Mouse (Mus musculus) MEL (cell line): ENCODE results near the gene Cenps. TPM values are rescaled to one million over a fixed set of nuclear protein-coding genes. Genes with fewer than 3 reads are reported as not detected.

ENCODE experiments used
- DNase-seq: peaks from one replicate; pipeline ENCODE4 v3.0.0; 2011; ENCODE audit warnings: low read depth, low spot score
- H3K27ac ChIP-seq: 2 replicates; pipeline ENCODE4 v1.5.1; 2012; ENCODE audit warnings: low read depth, mild to moderate bottlenecking, control low read depth, low read length, moderate library complexity; ENCODE audit not compliant: control insufficient read depth
- H3K27me3 ChIP-seq, 2 experiments: fragments of 150-350 bp in 1 of 2; sonication (generic) in 1 of 2; 2 replicates each; pipeline ENCODE4 v1.6.1; 2012; ENCODE audit warnings: low read length in 2 of 2, mild to moderate bottlenecking in 2 of 2, improper control_type of control experiment in 1 of 2, moderate library complexity in 1 of 2; ENCODE audit not compliant: insufficient read depth in 2 of 2, control insufficient read depth in 1 of 2
- H3K36me3 ChIP-seq, 2 experiments: 2 replicates each; pipeline ENCODE4 v1.6.1; 2012 to 2014; ENCODE audit warnings: low read length in 2 of 2, improper control_type of control experiment in 1 of 2, inconsistent platforms in 1 of 2, mild to moderate bottlenecking in 1 of 2; ENCODE audit not compliant: insufficient read depth in 2 of 2, control insufficient read depth in 1 of 2
- H3K4me1 ChIP-seq, 2 experiments: fragments of 150-350 bp in 1 of 2; sonication (generic) in 1 of 2; 2 replicates each; pipeline ENCODE4 v1.6.1; 2012; ENCODE audit warnings: low read length in 2 of 2, improper control_type of control experiment in 1 of 2, mild to moderate bottlenecking in 1 of 2; ENCODE audit not compliant: insufficient read depth in 2 of 2, control insufficient read depth in 1 of 2
- H3K4me3 ChIP-seq, 2 experiments: fragments of 150-350 bp in 1 of 2; sonication (generic) in 1 of 2; 2 replicates each; pipeline ENCODE4 v1.5.1; 2012; ENCODE audit warnings: low read depth in 2 of 2, low read length in 2 of 2, mild to moderate bottlenecking in 2 of 2, moderate library complexity in 2 of 2, control low read depth in 1 of 2, improper control_type of control experiment in 1 of 2; ENCODE audit not compliant: control insufficient read depth in 1 of 2, insufficient read depth in 1 of 2
- H3K79me2 ChIP-seq: 2 replicates; pipeline ENCODE4 v1.6.1; 2012; ENCODE audit warnings: mild to moderate bottlenecking, low read length, moderate library complexity; ENCODE audit not compliant: control insufficient read depth, poor library complexity, insufficient read depth
- H3K9ac ChIP-seq: 2 replicates; pipeline ENCODE4 v1.6.1; 2012; ENCODE audit warnings: low read depth, mild to moderate bottlenecking, control low read depth, low read length, moderate library complexity; ENCODE audit not compliant: control insufficient read depth, poor library complexity, severe bottlenecking
- H3K9me3 ChIP-seq: fragments of 150-350 bp; sonication (generic); replicated peaks from 2 replicates; pipeline ENCODE4 v1.6.1; 2012; ENCODE audit warnings: mild to moderate bottlenecking, low read length, improper control_type of control experiment, moderate library complexity; ENCODE audit not compliant: insufficient read depth
- BHLHE40 ChIP-seq: IDR thresholded peaks from 2 replicates; pipeline ENCODE4 v1.6.1; 2012; ENCODE audit warnings: low read depth, mild to moderate bottlenecking, inconsistent platforms, low read length, improper control_type of control experiment, borderline replicate concordance
- CHD1 ChIP-seq: IDR thresholded peaks from 2 replicates; pipeline ENCODE4 v1.6.1; 2012; ENCODE audit warnings: low read depth, mild to moderate bottlenecking, inconsistent platforms, low read length, improper control_type of control experiment
- CHD2 ChIP-seq: IDR thresholded peaks from 2 replicates; pipeline ENCODE4 v1.6.1; 2011; ENCODE audit warnings: low read length, improper control_type of control experiment
- E2F4 ChIP-seq: IDR thresholded peaks from 2 replicates; pipeline ENCODE4 v1.6.1; 2011; ENCODE audit warnings: low read depth, low read length, improper control_type of control experiment, borderline replicate concordance
- ELF1 ChIP-seq: IDR thresholded peaks from 2 replicates; pipeline ENCODE4 v1.6.1; 2014; ENCODE audit warnings: low read depth, mild to moderate bottlenecking, inconsistent platforms, low read length, improper control_type of control experiment, moderate library complexity
- EP300 ChIP-seq, 2 experiments: IDR thresholded peaks; 2 replicates each; pipeline ENCODE4 v1.6.1; 2011; ENCODE audit warnings: improper control_type of control experiment in 2 of 2, low read length in 2 of 2, low read depth in 1 of 2, mild to moderate bottlenecking in 1 of 2
- ETS1 ChIP-seq: IDR thresholded peaks from 2 replicates; pipeline ENCODE4 v1.6.1; 2012; ENCODE audit warnings: low read depth, mild to moderate bottlenecking, inconsistent platforms, low read length, improper control_type of control experiment, moderate library complexity
- GABPA ChIP-seq: IDR thresholded peaks from 2 replicates; pipeline ENCODE4 v1.6.1; 2012; ENCODE audit warnings: low read depth, mild to moderate bottlenecking, inconsistent platforms, low read length, improper control_type of control experiment, moderate library complexity
- GATA1 ChIP-seq: IDR thresholded peaks from 2 replicates; pipeline ENCODE4 v1.6.1; 2011; ENCODE audit warnings: low read depth, low read length, improper control_type of control experiment
- HCFC1 ChIP-seq: IDR thresholded peaks from 2 replicates; pipeline ENCODE4 v1.6.1; 2012; ENCODE audit warnings: low read depth, mild to moderate bottlenecking, inconsistent platforms, low read length, improper control_type of control experiment, moderate library complexity
- MAX ChIP-seq: IDR thresholded peaks from 2 replicates; pipeline ENCODE4 v1.6.1; 2011; ENCODE audit warnings: low read length, improper control_type of control experiment
- MEF2A ChIP-seq: IDR thresholded peaks from 2 replicates; pipeline ENCODE4 v1.6.1; 2014; ENCODE audit warnings: low read depth, mild to moderate bottlenecking, inconsistent platforms, low read length, improper control_type of control experiment; ENCODE audit not compliant: poor library complexity, insufficient replicate concordance, severe bottlenecking; ENCODE audit errors: extremely low read depth
- MYB ChIP-seq: IDR thresholded peaks from 2 replicates; pipeline ENCODE4 v1.6.1; 2011; ENCODE audit warnings: mild to moderate bottlenecking, low read depth, low read length, improper control_type of control experiment
- NELFE ChIP-seq: IDR thresholded peaks from 2 replicates; pipeline ENCODE4 v1.6.1; 2011; ENCODE audit warnings: low read depth, low read length, improper control_type of control experiment
- NRF1 ChIP-seq: IDR thresholded peaks from 2 replicates; pipeline ENCODE4 v1.6.1; 2014; ENCODE audit warnings: low read depth, mild to moderate bottlenecking, inconsistent platforms, low read length, improper control_type of control experiment, moderate library complexity; ENCODE audit not compliant: poor library complexity, insufficient read depth, severe bottlenecking
- POLR2A ChIP-seq, 2 experiments: IDR thresholded peaks; 2 replicates each; pipeline ENCODE4 v1.6.1; 2011 to 2012; ENCODE audit warnings: low read length in 2 of 2, mild to moderate bottlenecking in 2 of 2, control low read depth in 1 of 2, improper control_type of control experiment in 1 of 2, low read depth in 1 of 2, moderate library complexity in 1 of 2; ENCODE audit not compliant: control insufficient read depth in 1 of 2, insufficient read depth in 1 of 2, poor library complexity in 1 of 2
- POLR2AphosphoS2 ChIP-seq: IDR thresholded peaks from 2 replicates; pipeline ENCODE4 v1.6.1; 2011; ENCODE audit warnings: low read length, improper control_type of control experiment
- POLR2AphosphoS5 ChIP-seq: IDR thresholded peaks from 2 replicates; pipeline ENCODE4 v1.6.1; 2012; ENCODE audit warnings: low read depth, borderline replicate concordance, mild to moderate bottlenecking, inconsistent platforms, low read length, moderate library complexity, mixed read lengths
- RAD21 ChIP-seq: IDR thresholded peaks from 2 replicates; pipeline ENCODE4 v1.6.1; 2011; ENCODE audit warnings: mild to moderate bottlenecking, low read depth, low read length, improper control_type of control experiment
- SIN3A ChIP-seq: IDR thresholded peaks from 2 replicates; pipeline ENCODE4 v1.6.1; 2012; ENCODE audit warnings: low read length, improper control_type of control experiment, inconsistent platforms
- SMC3 ChIP-seq: IDR thresholded peaks from 2 replicates; pipeline ENCODE4 v1.6.1; 2011; ENCODE audit warnings: low read depth, low read length, improper control_type of control experiment
- TBP ChIP-seq: IDR thresholded peaks from 2 replicates; pipeline ENCODE4 v1.8.0; 2011; ENCODE audit warnings: low read depth, low read length, improper control_type of control experiment
- TCF12 ChIP-seq: IDR thresholded peaks from 2 replicates; pipeline ENCODE4 v1.6.1; 2014; ENCODE audit warnings: low read depth, mild to moderate bottlenecking, inconsistent platforms, low read length, improper control_type of control experiment, moderate library complexity
- UBTF ChIP-seq: IDR thresholded peaks from 2 replicates; pipeline ENCODE4 v1.6.1; 2012; ENCODE audit warnings: low read depth, mild to moderate bottlenecking, inconsistent platforms, low read length, improper control_type of control experiment, moderate library complexity, borderline replicate concordance; ENCODE audit not compliant: insufficient read depth
- USF1 ChIP-seq: IDR thresholded peaks from 2 replicates; pipeline ENCODE4 v1.6.1; 2014; ENCODE audit warnings: low read depth, mild to moderate bottlenecking, inconsistent platforms, low read length, improper control_type of control experiment, moderate library complexity
- USF2 ChIP-seq, 2 experiments: IDR thresholded peaks; 2 replicates each; pipeline ENCODE4 v1.6.1; 2011 to 2012; ENCODE audit warnings: improper control_type of control experiment in 2 of 2, low read length in 2 of 2, borderline replicate concordance in 1 of 2, inconsistent platforms in 1 of 2, low read depth in 1 of 2, mild to moderate bottlenecking in 1 of 2; ENCODE audit not compliant: insufficient read depth in 1 of 2
- ZMIZ1 ChIP-seq: IDR thresholded peaks from 2 replicates; pipeline ENCODE4 v1.6.1; 2012; ENCODE audit warnings: low read depth, mild to moderate bottlenecking, inconsistent platforms, low read length, improper control_type of control experiment, moderate library complexity
- ZNF384 ChIP-seq: IDR thresholded peaks from 2 replicates; pipeline ENCODE4 v1.6.1; 2012; ENCODE audit warnings: low read depth, mild to moderate bottlenecking, inconsistent platforms, low read length, improper control_type of control experiment
- polyA plus RNA-seq, 2 experiments: library from polyadenylated mRNA; stranded (reverse) in 1 of 2; unstranded in 1 of 2; fragments of >175 nt in 1 of 2; fragments of >200 nt in 1 of 2; gene quantifications; 2 replicates each; pipeline versions ENCODE4 v1.2.1 to v1.2.4; 2012; ENCODE audit warnings: low replicate concordance in 2 of 2, low read depth in 1 of 2; ENCODE audit not compliant: insufficient read length in 2 of 2, insufficient read depth in 1 of 2, missing spikeins in 1 of 2
- total RNA-seq: library from RNA; depleted of rRNA; stranded (reverse); fragments of 300-350 nt; gene quantifications from 2 replicates; pipeline ENCODE4 v1.2.3, GENCODE M21; 2012

Cenps gene
- total and polyA plus RNA-seq, 3 experiments: 13.4 to 60.7 TPM; not detected in 1

GRCm38 (mm10) chr4:149166215-149166946, 29.0 kb upstream of the Cenps start, which contains the start of gene Pgd:
Gene Pgd, minus strand, starts transcription at chr4:149166771.
- Histone ChIP-seq H3K4me3 (peak within 1 kb of the TSS; percentile 78 to 87), H3K36me3 (peaks cover 5 to 32% of the 10 kb centered on the region in 2 experiments), H3K27me3 (no peaks in the 10 kb centered on the region), H3K9me3 (no peaks in the 10 kb centered on the region), H3K9ac (peak within 1 kb of the TSS; percentile 88), H3K27ac (peak within 1 kb of the TSS; percentile 90), H3K4me1 (peaks cover 7 to 20% of the 10 kb centered on the region in 2 experiments), H3K79me2 (peaks cover 17% of the 10 kb centered on the region)
- peak; percentile 98 for DNase-seq
- no peak for TF ChIP-seq EP300 (IDR thresholded peaks at IDR 0.05; ENCODE audit: low read depth in 1 of 2, low read length in 2 of 2)
- TF ChIP-seq BHLHE40: no peak
- peak; percentile 86 for TF ChIP-seq HCFC1
- no peak for TF ChIP-seq UBTF
- no peak for TF ChIP-seq CHD1
- peak; percentile 73; the same call in 1 of the 2 replicates for TF ChIP-seq ZMIZ1
- no peak for TF ChIP-seq MEF2A
- peak; percentile 81 for TF ChIP-seq TBP
- peak; percentile 91 for TF ChIP-seq USF1
- TF ChIP-seq MYB: no peak
- peak; percentile 53 to 82 for TF ChIP-seq POLR2A (IDR thresholded peaks at IDR 0.05; ENCODE audit: control insufficient read depth in 1 of 2, insufficient read depth in 1 of 2, low read depth in 1 of 2, low read length in 2 of 2, poor library complexity in 1 of 2)
- no peak for TF ChIP-seq GATA1
- no peak for TF ChIP-seq USF2 (IDR thresholded peaks at IDR 0.05; ENCODE audit: borderline replicate concordance in 1 of 2, insufficient read depth in 1 of 2, low read depth in 1 of 2, low read length in 2 of 2)
- no peak; the same call in 1 of the 2 replicates for TF ChIP-seq ELF1
- peak; percentile 57; the same call in 1 of the 2 replicates for TF ChIP-seq TCF12
- no peak for TF ChIP-seq POLR2AphosphoS5
- no peak for TF ChIP-seq ZNF384
- TF ChIP-seq SMC3: no peak
- TF ChIP-seq NRF1: 0 out of 2 replicates have a peak, but pooled peaks have one; percentile 27
- TF ChIP-seq ETS1: peak; percentile 40; the same call in 1 of the 2 replicates
- no peak for TF ChIP-seq MAX
- peak; percentile 98 for TF ChIP-seq SIN3A
- peak; percentile 89 for TF ChIP-seq NELFE
- TF ChIP-seq GABPA: no peak
- TF ChIP-seq POLR2AphosphoS2: peak; percentile 68; the same call in 1 of the 2 replicates
- TF ChIP-seq CHD2: peak; percentile 83
- no peak for TF ChIP-seq E2F4
- no peak for TF ChIP-seq RAD21
